Mouse (Mus musculus) adrenal gland, postnatal 14 days (tissue): ENCODE results near the gene Kcnip4. TPM values are rescaled to one million over a fixed set of nuclear protein-coding genes. Genes with fewer than 3 reads are reported as not detected.

ENCODE experiments used
- DNase-seq: peaks from one replicate; pipeline ENCODE4 v3.0.0; 2021; ENCODE audit warnings: mixed read lengths
- long read RNA-seq, 2 experiments: library from polyadenylated mRNA; stranded (forward); transcript quantifications; one replicate each; pipeline ENCODE4 v2.0.0; 2021
- total RNA-seq: library from RNA; stranded (reverse); gene quantifications from 2 replicates; pipeline ENCODE4 v1.2.3, GENCODE M21; 2021

Kcnip4 gene
- total RNA-seq, result 3.3 and 3.8 TPM in 2 replicates
- long read RNA-seq, experiment 1, partial matches to known transcripts, result 1 of 2 reads
- long read RNA-seq, experiment 1, other reads (novel, unspliced or antisense), result 1 of 2 reads
- long read RNA-seq, experiment 2, partial matches to known transcripts, result 1 of 1 reads
- long read RNA-seq, experiment 2, other reads (novel, unspliced or antisense), result 0 of 1 reads

DNA sequence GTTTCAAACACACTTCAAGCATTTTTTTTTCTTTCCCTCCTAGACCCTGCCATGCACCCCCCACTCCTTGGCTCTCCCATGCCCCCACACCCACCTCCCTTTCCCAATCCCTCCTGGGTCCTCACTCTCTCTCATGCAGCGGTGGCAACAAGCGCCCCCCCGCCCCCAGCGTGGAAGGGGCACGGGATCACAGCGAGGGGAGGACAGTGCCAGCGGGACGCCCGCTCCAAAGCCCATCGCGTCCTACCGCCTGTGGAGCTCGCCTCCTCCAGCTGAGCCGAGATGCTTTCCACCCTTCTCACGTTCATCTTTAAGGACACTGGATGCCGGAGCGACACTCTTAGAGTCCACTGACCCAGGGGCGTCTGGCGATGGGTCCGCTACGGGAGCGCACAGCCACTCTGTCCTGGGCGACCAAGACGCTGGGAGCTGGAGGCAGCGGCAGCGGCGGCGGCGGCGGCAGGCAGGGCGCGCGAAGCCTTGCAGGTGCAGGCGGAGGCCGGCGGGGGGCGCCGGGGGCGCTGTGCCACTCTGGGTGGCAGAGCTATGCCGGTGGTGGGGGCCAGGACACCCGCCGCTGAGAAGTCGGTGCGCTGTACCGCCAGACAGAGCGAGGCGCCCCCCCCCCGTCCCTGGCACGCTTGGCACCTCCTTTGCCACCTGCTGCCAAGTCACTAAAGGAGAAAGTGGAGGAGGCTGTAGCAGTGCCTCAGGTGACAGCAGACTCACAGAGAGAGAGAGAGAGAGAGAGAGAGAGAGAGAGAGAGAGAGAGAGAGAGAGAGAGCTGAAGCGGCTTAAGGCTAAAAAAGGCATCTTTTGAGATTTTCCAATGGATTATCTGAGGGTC is at the start of gene Kcnip4:
Gene Kcnip4, minus strand, starts transcription at position 514 of the 848 bp plus-strand sequence.
- peak; percentile 74 for DNase-seq

DNA sequence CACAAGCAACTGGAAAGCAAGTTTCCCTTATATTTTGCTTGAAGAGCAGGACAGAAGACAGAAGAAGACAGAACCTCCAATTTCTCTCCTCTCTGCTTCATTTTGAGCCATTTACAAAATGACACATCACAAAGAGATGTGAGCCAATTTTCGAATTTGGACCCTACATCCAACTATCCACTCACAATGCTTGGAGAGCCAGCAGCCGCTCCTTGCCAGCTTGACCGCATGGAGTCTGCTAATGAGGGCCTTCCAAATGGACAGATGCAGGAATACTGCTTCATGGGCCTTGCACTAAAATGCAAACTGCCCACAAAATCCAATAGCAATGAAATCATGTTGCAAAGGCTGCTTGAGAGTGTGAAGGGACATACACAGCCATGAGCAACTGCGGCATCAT is 47.2 kb upstream of the Kcnip4 start:
- no peak for DNase-seq

GRCm38 (mm10) chr5:49563751-49564150 is 39.0 kb upstream of the Kcnip4 start:
- DNase-seq, result no peak

GRCm38 (mm10) chr5:49557436-49557835 is 32.7 kb upstream of the Kcnip4 start:
- no peak for DNase-seq

DNA sequence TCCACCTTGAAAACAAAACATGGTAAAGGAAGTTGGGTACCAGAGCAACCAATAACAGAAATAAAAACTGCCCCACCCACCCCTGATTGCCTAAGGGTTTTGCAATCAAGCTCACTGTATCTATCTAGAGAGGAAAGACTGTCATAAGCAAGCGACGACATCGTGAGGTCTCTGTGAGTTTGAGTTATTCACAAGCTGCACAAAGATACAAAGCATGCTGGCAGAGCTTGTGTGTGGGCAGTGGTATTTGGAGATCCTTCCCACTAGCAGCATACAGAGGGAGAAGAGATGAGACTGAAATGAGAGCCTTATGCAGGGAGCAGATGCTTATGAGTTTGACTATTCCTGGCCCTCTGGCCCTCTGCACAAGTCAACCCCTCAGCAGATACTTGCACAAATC is 23.2 kb upstream of the Kcnip4 start:
- no peak for DNase-seq

GRCm38 (mm10) chr5:49529362-49529761 is 4.7 kb upstream of the Kcnip4 start:
- peak; percentile 8 for DNase-seq

GRCm38 (mm10) chr5:49525242-49525612 is 520 bp upstream of the Kcnip4 start:
- peak; percentile 34 for DNase-seq

GRCm38 (mm10) chr5:49523997-49524393 is 712 bp downstream of the Kcnip4 start:
- no peak for DNase-seq

DNA sequence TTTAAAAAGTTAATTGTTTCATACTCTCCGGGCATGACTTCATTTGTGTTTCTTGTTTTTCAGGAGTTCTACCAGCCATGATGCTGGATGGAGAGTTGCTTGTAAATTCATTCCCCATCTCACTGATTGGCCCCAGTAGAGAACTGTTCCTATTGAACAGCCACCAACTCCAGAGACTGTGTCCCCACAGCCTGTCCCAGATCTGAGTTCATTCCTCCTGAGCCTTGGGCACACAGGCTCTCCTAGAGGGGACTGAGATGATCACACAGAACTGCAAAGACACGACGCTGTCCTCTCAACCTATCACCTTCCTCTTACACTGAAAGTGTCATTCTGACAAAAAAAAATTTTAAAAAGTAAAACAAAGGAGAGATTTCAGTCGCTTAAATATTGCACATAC is 1.7 kb downstream of the Kcnip4 start:
- DNase-seq, result no peak

DNA sequence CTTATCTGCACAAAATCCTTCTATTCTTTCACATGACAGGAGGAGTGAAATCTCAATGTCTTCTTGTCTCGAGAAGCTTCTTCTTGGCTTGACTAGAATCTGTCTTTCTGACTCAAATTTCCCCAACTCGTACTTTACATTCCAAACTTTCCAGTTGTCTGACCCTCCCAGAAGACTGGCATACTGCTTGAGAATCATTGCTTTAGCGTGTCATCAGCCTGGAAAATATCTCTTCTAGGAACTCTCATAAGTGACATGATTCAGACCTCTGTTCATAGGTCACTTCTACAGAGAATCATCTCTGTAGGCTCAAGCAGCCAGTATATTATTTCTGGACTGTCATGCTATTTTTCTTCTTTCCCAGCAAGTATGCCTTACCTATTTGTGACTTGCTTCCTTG is 26.0 kb downstream of the Kcnip4 start:
- DNase-seq, result no peak

DNA sequence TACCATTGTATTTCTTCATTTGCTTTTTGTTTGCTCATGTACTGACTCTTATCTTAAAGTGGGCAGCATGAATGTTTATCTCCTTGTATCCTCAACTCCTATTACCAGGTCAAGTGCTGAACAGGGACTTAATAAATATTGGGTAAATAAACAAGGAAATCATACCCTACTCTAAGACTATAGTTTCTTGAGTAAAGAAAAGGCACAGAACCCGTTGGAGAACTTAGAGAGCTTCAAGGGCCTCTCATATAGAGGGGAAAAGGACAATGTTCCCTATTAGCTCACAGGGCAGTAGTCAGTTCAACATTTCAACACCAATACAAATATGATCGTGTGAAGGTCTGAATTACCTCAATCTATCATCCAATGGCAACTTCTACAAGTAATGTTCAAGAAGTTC is 37.4 kb downstream of the Kcnip4 start:
- no peak for DNase-seq

DNA sequence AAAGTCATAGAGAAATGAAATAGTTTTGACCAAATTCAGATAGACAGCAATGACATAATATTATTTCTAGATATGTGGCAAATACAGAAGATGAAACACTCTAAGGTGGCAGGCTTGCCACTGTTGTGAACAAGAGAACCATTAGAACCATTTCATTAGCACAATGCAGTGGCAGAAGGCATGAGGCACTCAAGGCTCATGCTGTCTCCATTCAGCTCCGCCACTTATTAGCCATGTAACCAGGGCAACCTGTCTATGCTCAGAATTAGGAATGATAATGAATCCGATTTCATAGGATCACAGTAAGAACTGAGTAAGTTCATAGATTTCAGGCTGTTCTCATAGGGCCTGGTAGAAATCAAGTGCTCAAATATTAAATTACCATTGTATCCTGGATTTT is 54.0 kb downstream of the Kcnip4 start:
- no peak for DNase-seq

- no peak for DNase-seq
Observed at GRCm38 (mm10) chr5:49460643-49461276, 63.9 kb downstream of the Kcnip4 start.

- no peak for DNase-seq
Observed at GRCm38 (mm10) chr5:49453100-49453499, 71.6 kb downstream of the Kcnip4 start.

DNA sequence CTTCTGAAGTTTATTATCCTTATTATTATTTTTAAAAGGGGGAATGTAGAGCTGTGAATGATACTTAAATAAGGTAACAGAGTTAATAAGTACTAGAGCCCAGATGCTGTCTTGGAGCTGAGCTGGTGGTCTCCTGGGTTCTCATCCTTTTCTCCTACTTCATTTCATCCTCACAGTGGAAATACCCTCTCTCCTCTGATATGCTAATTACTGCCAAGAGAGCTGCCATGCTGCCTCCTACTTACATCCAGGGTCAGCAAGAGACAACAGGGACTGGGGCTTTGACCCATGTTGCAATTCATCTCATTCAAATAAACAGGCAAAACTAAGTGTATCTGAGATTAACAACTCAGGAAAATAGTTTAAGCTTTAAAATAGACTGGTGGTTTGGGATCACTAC is 73.4 kb downstream of the Kcnip4 start:
- no peak for DNase-seq

DNA sequence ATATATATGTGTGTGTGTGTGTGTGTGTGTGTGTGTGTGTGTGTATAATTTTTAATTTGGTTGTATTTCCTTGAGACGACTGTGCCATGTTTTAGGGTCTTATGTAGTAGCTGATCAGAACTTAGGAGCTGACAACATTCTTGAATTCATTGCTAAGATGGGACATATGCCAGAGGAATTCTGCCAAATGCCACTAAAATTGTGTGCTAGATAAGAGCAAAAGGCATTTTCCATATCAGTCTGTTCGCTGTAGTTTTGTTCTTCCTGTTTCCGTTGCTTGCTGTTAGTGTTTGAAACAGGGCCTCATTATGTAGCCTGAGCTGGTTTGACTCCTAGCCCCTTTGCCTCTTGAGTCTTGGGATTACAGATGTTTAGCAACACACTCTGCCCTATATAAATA is 73.8 kb downstream of the Kcnip4 start:
- DNase-seq, result no peak

- peak; percentile 15 for DNase-seq
Observed at GRCm38 (mm10) chr5:49437236-49437635, 87.5 kb downstream of the Kcnip4 start.

DNA sequence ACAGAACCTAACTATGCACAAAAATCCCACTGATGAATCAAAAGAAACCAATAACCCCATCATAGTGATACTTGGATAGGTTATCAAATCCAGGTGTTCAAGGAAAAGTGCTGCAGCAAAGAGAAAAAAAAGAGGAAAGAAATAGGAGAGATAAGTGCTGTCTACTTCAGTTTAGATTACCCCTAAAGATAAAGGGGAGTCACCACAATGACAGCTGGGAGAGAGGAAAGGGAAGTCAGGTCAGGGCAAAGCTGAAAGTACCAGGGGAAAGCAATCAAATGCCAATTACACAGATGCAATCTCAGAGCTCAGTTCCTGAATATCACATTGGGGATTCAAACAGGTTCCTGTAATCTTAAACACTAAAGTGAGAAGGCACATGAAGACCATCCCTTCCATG is 97.0 kb downstream of the Kcnip4 start:
- DNase-seq, result no peak

DNA sequence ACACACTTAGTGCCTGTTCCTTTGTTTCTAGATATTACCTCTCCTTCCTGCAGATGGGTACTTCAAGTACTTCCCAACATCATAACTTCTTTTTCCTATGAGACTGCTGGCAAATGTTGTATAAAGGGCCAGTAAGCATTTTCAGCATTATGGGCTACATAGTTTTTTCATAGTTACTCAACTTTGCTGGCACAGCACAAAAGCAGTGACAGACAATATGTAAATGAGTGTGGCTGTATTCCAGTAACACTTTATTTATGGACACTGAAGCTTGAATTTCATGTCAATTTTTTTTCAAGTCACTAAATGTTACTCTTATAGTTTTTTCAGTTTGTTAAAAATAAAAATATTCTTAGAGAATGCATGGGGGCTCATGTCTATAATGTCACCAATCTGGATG is 105.0 kb downstream of the Kcnip4 start:
- DNase-seq, result no peak

- no peak for DNase-seq
Observed at GRCm38 (mm10) chr5:49408351-49408750, 116.4 kb downstream of the Kcnip4 start.

GRCm38 (mm10) chr5:49370543-49371076 is 154.1 kb downstream of the Kcnip4 start:
- DNase-seq, result peak; percentile 9

GRCm38 (mm10) chr5:49368636-49369423 is 155.9 kb downstream of the Kcnip4 start:
- peak; percentile 20 for DNase-seq
